Mouse (Mus musculus) layer of hippocampus, adult 2 months (tissue): ENCODE data around the gene Olfm3. TPM values are rescaled to one million over a fixed set of nuclear protein-coding genes. Genes with fewer than 3 reads are reported as not detected.
A peak's percentile ranks its signal among the peaks of the same experiment; 100 is the strongest.

Experiments used
- DNase-seq, 2 experiments: peaks; one replicate each; pipeline ENCODE4 v3.0.0; 2022; ENCODE audit warnings: low spot score in 2 of 2
- H3K27ac ChIP-seq: fragments of 200-600 bp; 2 replicates; pipeline ENCODE4 v1.8.1; 2022
- H3K4me3 ChIP-seq: fragments of 200-600 bp; 2 replicates; pipeline ENCODE4 v1.8.1; 2022; ENCODE audit warnings: mild to moderate bottlenecking
- CTCF ChIP-seq: fragments of 200-600 bp; conservative IDR thresholded peaks from 2 replicates; pipeline ENCODE4 v1.8.1; 2022; ENCODE audit warnings: antibody characterized with exemption, mild to moderate bottlenecking, moderate library complexity
- total RNA-seq, 2 experiments: library from RNA; stranded (reverse); gene quantifications; 2 replicates each; pipeline ENCODE4 v1.2.3; 2021

Olfm3 gene
- total RNA-seq, 2 experiments from 2014 or later, result 15.8 to 19.0 TPM

DNA sequence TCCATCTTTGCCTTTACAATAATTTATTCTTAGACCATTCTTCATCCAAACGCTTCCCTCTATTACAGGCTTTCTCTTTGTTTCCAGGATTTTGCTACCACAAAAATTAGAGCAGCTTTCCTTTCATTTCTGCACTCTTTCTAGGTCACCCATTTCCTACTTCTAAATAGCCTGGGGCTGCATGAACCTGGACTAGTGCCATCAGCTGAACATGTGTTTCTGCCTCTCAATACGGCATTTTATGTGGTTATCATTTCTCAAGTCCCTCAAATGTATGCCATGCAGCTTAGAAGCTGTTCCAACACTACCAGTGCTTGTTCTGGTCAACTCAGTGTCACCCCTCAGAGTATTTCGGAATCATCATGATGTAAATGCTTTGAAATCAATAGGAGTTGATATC, 191.6 kb downstream of the Olfm3 start:
- Histone ChIP-seq H3K4me3 (no peak overlapping the region), H3K27ac (no peak overlapping the region)
- DNase-seq, result no peak
- no peak for TF ChIP-seq CTCF

DNA sequence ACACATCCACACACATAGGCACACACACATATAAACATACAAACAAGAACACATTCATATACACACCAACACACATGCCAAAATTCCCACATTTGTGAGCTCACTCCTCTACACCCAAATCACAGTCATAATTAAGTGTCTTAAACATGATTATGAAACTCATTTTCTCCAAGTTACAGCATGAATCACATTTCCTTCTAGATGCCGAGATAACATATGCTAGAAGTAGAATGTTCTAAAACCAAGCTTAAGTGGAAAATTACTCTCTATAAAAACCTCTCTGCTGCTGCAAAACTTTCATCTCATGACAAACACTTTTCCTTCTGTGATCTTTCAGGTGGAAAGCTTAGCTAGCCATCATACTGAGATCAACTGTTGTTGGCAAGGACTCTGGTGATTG, 195.7 kb downstream of the Olfm3 start:
- no peak for DNase-seq
- Histone ChIP-seq H3K4me3 (no peak overlapping the region), H3K27ac (no peak overlapping the region)
- no peak for TF ChIP-seq CTCF

DNA sequence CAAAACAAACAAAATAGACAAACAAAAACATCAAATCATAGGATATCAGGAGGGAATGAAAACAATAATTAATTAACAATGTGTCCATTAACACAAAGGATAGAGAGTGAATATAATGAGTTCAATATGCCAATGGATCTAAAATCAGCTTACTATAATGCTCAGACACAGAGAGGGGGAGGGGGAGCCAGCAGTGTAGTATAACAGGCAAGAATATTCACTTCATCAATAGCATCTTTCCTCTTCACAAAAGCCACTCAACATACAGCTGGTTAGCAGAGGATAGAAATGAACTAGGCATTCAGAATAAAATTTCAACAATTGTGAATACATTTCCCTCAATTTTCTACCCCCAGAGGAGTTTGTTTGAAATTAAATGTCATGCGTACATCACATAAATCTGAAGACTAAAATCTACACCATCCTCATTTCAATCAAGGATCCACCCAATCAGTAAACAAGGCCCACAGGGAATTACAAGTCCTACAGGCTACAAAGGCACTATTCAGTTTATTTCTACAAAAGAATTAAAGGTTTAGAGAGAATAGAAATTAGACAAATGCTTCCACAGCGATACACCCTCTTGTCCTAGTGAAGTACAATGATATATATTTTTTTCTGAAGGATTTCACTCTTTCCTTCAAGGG, 200.4 kb downstream of the Olfm3 start:
- Histone ChIP-seq H3K27ac (no peak overlapping the region), H3K4me3 (no peak overlapping the region)
- TF ChIP-seq CTCF, result no peak
- DNase-seq, result no peak

DNA sequence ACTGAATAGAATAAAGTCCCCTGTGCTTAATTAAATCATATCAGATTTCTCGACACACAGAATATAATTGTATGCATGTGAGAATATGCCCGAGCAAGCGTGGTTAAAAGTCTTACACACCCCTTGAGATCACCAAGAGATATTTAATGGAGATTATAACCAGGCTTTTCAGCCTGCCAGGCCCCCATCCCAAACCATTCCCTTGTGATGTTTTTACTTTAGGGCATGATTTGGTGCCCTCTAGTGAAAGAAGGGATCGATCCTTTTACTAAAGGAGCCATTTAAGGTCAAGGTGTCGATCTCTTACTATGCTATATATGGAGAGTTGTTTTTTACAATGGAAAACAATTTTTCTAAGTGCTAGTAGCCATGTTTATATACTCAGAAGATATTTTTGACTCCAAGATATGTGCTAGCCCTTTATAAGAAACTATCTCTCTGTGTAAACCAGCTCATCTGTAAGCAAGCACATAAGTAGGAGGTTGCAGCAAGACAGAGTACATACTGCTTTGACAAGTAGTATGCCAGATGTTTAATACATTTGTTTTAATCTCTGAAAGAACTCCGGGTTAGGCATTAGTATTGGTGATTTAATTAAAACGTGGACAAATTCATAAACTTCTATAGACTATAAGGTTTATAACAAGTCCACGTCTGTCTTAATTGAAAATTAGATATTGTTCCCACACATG, 201.1 kb downstream of the Olfm3 start:
- TF ChIP-seq CTCF, result peak; percentile 78
- DNase-seq, result peak in 1 of 2 experiments; percentile 18
- H3K27ac ChIP-seq, result no peak overlapping the region
- no peak overlapping the region for H3K4me3 ChIP-seq

DNA sequence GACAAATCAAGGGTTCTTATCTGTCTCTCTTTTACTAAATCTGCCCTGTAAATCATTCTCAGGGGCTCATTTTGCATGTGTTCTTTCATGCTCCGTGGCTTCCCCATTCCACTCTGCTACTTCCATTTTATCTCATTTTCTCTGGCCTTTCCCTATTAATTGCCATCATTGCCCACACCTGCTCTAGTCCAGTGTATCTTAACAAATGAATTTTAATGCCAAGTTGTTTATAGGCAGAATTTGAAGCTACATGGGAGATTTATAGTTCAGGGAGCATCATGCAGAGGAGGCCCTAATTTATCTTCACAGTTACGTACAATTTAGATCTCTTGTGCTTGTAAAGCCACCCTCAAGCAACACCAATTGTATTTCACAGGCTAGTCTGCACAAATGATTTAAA, 241.8 kb downstream of the Olfm3 start:
- no peak for DNase-seq
- no peak overlapping the region for H3K4me3 ChIP-seq
- TF ChIP-seq CTCF, result no peak
- H3K27ac ChIP-seq, result no peak overlapping the region

DNA sequence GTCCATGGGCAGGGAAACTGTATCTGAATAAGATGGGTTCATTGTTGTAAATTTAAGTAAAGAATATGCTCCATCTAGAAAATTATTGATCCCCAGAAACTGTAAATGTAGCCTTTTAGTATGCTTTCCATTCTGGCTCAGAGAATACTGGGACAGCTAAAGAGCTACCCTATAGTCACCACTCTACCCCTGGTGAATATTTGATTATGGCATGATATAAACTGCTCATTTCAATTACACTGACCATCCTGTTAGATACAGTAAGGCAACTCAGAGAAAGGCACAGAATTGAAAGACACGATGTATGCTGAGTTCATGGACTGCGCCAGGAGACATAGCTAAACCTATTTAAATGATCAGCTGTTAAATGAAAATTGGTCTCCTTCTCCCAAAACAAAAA, 242.4 kb downstream of the Olfm3 start:
- no peak for DNase-seq
- no peak for TF ChIP-seq CTCF
- H3K27ac ChIP-seq, result no peak overlapping the region
- H3K4me3 ChIP-seq, result no peak overlapping the region

DNA sequence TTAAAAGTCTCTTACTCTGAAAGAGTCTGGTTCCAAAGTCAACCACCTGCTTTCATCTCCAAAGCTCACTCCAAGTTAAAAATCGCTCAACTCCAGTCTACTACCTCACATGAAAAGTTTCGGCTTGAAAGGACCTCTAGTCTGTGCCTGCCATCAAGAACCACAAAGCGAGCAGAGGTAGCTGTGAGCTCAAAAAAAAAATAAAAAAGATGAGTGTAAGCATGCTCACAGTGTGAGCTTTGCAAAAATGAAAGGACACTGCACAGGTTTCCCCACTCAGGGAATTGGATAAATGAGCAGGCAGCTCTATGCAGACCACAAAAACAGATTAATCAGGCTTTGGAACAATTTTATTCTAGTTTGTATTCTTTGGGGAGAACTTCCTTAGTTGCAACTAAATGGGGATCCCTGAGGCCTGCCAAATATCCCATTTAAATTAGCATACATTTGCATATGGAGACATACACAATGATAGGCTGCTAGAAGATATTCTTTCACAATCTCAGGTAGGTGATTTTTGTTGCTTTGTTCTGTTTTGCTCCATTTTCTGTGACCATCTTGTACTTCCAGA, 255.1 kb downstream of the Olfm3 start:
- H3K27ac ChIP-seq, result peak overlapping the region; percentile 62
- TF ChIP-seq CTCF, result no peak
- DNase-seq, result peak in 1 of 2 experiments; percentile 7
- no peak overlapping the region for H3K4me3 ChIP-seq

DNA sequence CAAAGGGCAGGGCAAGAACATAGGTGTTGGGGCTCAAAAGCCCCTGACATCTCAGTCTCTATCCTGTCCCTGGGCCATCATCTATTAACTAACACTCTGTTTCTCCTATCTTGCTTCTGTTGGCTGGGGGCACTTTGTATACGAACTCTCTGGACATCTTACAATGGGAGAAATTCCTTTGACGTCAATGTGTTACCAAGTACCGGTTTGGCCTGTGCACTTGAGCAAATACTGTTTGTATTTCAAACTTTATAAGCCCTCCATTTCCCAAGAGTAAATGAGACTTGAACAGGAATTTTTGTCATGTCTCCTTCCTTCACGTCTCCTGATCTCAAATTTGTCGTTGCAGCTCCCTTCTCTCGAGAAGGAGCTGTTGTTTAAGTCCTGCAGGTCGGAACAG, 270.7 kb downstream of the Olfm3 start:
- H3K27ac ChIP-seq, result no peak overlapping the region
- TF ChIP-seq CTCF, result no peak
- no peak for DNase-seq
- no peak overlapping the region for H3K4me3 ChIP-seq
